In genomic region chr7:28374647-28375046, GRCm38 (mm10) we compare ENCODE assay signal across 8 mouse cellular contexts. TPM values are rescaled to one million over a fixed set of nuclear protein-coding genes. Genes with fewer than 3 reads are reported as not detected.
DNase-seq lines count a peak whose midpoint lies in the region; ATAC-seq and TF ChIP-seq lines count a peak whose summit lies in the region.

No protein-coding gene starts in this region.

- no peak for ATAC-seq in midbrain, embryonic 15.5 days (replicated peaks)
- no peak for ATAC-seq in intestine, postnatal 0 days

- no peak overlapping the region for H3K9ac ChIP-seq in midbrain, embryonic 15.5 days
- H3K9ac ChIP-seq in intestine, postnatal 0 days (ENCODE audit: low read depth, low read length): 0 out of 2 replicates have a peak overlapping the region, but pooled peaks have one; percentile 98

- H3K4me2 ChIP-seq in midbrain, embryonic 15.5 days: no peak overlapping the region
- peak overlapping the region; percentile 89; the same call in 1 of the 2 replicates for H3K4me2 ChIP-seq in intestine, postnatal 0 days (replicated peaks; ENCODE audit: low read depth)

- no peak for DNase-seq in gastrocnemius, adult 2 months
- DNase-seq in gastrocnemius, postnatal 25 days: no peak
- DNase-seq in midbrain, embryonic 10.5 days (ENCODE audit: low spot score): no peak
- DNase-seq in splenic B cell, adult 2 months (ENCODE audit: low read depth, low spot score): peak; percentile 59
- DNase-seq in cerebellum, postnatal 25 days: no peak
- DNase-seq in urinary bladder, postnatal 25 days (ENCODE audit: low spot score): no peak

- peaks cover 17% of the 10 kb centered on the region for H3K27me3 ChIP-seq in midbrain, embryonic 10.5 days (ENCODE audit: low read depth, poor library complexity, severe bottlenecking)
- no peaks in the 10 kb centered on the region for H3K27me3 ChIP-seq in midbrain, embryonic 15.5 days (replicated peaks)
- H3K27me3 ChIP-seq in intestine, postnatal 0 days (replicated peaks; ENCODE audit: control insufficient read depth, insufficient read depth, low read length): no peaks in the 10 kb centered on the region
- no peaks in the 10 kb centered on the region for H3K27me3 ChIP-seq in splenic B cell, adult 2 months (ENCODE audit: control insufficient read depth, insufficient read depth, low read length, poor library complexity, severe bottlenecking)

- H3K4me3 ChIP-seq in gastrocnemius, adult 2 months: peak overlapping the region; percentile 91; the same call in 1 of the 2 replicates
- peak overlapping the region; percentile 54; the same call in 1 of the 2 replicates for H3K4me3 ChIP-seq in midbrain, embryonic 10.5 days
- H3K4me3 ChIP-seq in midbrain, embryonic 15.5 days: no peak overlapping the region
- H3K4me3 ChIP-seq in intestine, postnatal 0 days (ENCODE audit: low read depth, low read length): no peak overlapping the region

- peaks cover 75% of the 10 kb centered on the region for H3K4me1 ChIP-seq in midbrain, embryonic 10.5 days
- peaks cover 59% of the 10 kb centered on the region for H3K4me1 ChIP-seq in midbrain, embryonic 15.5 days
- no peaks in the 10 kb centered on the region for H3K4me1 ChIP-seq in intestine, postnatal 0 days (replicated peaks; ENCODE audit: control insufficient read depth, insufficient read depth, low read length)

- WGBS in midbrain, embryonic 10.5 days: 84% methylated on average over 10 of the region's 10 CpGs
- WGBS in midbrain, embryonic 15.5 days: 82% methylated on average over 10 of the region's 10 CpGs
- WGBS in intestine, postnatal 0 days: 60% methylated on average over 10 of the region's 10 CpGs

- H3K27ac ChIP-seq in gastrocnemius, adult 2 months: peak overlapping the region; percentile 94
- H3K27ac ChIP-seq in midbrain, embryonic 10.5 days (replicated peaks): peak overlapping the region; percentile 90
- no peak overlapping the region for H3K27ac ChIP-seq in midbrain, embryonic 15.5 days
- H3K27ac ChIP-seq in intestine, postnatal 0 days (ENCODE audit: low read depth, low read length): peak overlapping the region; percentile 100

- peaks cover 18% of the 10 kb centered on the region for H3K36me3 ChIP-seq in midbrain, embryonic 10.5 days
- no peaks in the 10 kb centered on the region for H3K36me3 ChIP-seq in midbrain, embryonic 15.5 days (replicated peaks)
- H3K36me3 ChIP-seq in intestine, postnatal 0 days (ENCODE audit: control insufficient read depth, insufficient read depth): peaks cover 18% of the 10 kb centered on the region
- H3K36me3 ChIP-seq in splenic B cell, adult 2 months (ENCODE audit: control insufficient read depth, insufficient read depth, low read length, poor library complexity, severe bottlenecking): peaks cover 19% of the 10 kb centered on the region

- H3K9me3 ChIP-seq in midbrain, embryonic 10.5 days (replicated peaks): no peaks in the 10 kb centered on the region
- no peaks in the 10 kb centered on the region for H3K9me3 ChIP-seq in midbrain, embryonic 15.5 days
- H3K9me3 ChIP-seq in intestine, postnatal 0 days (ENCODE audit: control insufficient read depth): no peaks in the 10 kb centered on the region

- intact Hi-C loops in gastrocnemius, adult 2 months (cut with DNase I): no loop called here

- TF ChIP-seq CTCF in gastrocnemius, adult 2 months (IDR thresholded peaks at IDR 0.05): no peak
- TF ChIP-seq CTCF in intestine, postnatal 0 days (IDR thresholded peaks at IDR 0.05; ENCODE audit: low read depth): no peak

RNA-seq across cellular contexts. Expression of gene Plekhg2, which starts 2.2 kb away (rescaled TPM):
- 1 to 10 TPM; 4.0 to 7.5 TPM for total RNA-seq in gastrocnemius, adult 2 months (2021)
- total RNA-seq in gastrocnemius, postnatal 25 days (2021): 1 to 10 TPM; 4.7 to 7.3 TPM
- 69.7 and 82.9 TPM in 2 replicates for polyA plus RNA-seq in midbrain, embryonic 10.5 days (2016; fragmentation: Nextera tagmentation; extraction: Ambion mirVana)
- 28.8 and 32.5 TPM in 2 replicates for polyA plus RNA-seq in midbrain, embryonic 15.5 days (2015; fragmentation: Nextera tagmentation; extraction: Ambion mirVana)
- 10.6 and 11.9 TPM in 2 replicates for polyA plus RNA-seq in intestine, postnatal 0 days (2015; fragmentation: Nextera tagmentation; extraction: Ambion mirVana)

RNA-seq across cellular contexts. Expression of gene Zfp36, which starts 5.4 kb away (rescaled TPM):
- total RNA-seq in gastrocnemius, adult 2 months (2021): 10 to 100 TPM; 10.0 to 36.7 TPM
- total RNA-seq in gastrocnemius, postnatal 25 days (2021): 1 to 10 TPM; 7.3 to 7.6 TPM
- 4.6 and 5.1 TPM in 2 replicates for polyA plus RNA-seq in midbrain, embryonic 10.5 days (2016; fragmentation: Nextera tagmentation; extraction: Ambion mirVana)
- polyA plus RNA-seq in midbrain, embryonic 15.5 days (2015; fragmentation: Nextera tagmentation; extraction: Ambion mirVana): 3.2 and 3.3 TPM in 2 replicates
- 57.3 and 61.5 TPM in 2 replicates for polyA plus RNA-seq in intestine, postnatal 0 days (2015; fragmentation: Nextera tagmentation; extraction: Ambion mirVana)

RNA-seq across cellular contexts. Expression of gene Med29, which starts 17.9 kb away (rescaled TPM):
- 10 to 100 TPM; 22.1 to 28.3 TPM for total RNA-seq in gastrocnemius, adult 2 months (2021)
- total RNA-seq in gastrocnemius, postnatal 25 days (2021): 10 to 100 TPM; 19.6 to 20.2 TPM
- polyA plus RNA-seq in midbrain, embryonic 10.5 days (2016; fragmentation: Nextera tagmentation; extraction: Ambion mirVana): 58.9 and 61.0 TPM in 2 replicates
- polyA plus RNA-seq in midbrain, embryonic 15.5 days (2015; fragmentation: Nextera tagmentation; extraction: Ambion mirVana): 46.6 and 47.0 TPM in 2 replicates
- 42.7 and 44.2 TPM in 2 replicates for polyA plus RNA-seq in intestine, postnatal 0 days (2015; fragmentation: Nextera tagmentation; extraction: Ambion mirVana)

RNA-seq across cellular contexts. Expression of gene Paf1, which starts 18.1 kb away (rescaled TPM):
- 10 to 100 TPM; 31.0 to 35.0 TPM for total RNA-seq in gastrocnemius, adult 2 months (2021)
- total RNA-seq in gastrocnemius, postnatal 25 days (2021): 10 to 100 TPM; 24.9 to 29.4 TPM
- 89.8 and 90.8 TPM in 2 replicates for polyA plus RNA-seq in midbrain, embryonic 10.5 days (2016; fragmentation: Nextera tagmentation; extraction: Ambion mirVana)
- polyA plus RNA-seq in midbrain, embryonic 15.5 days (2015; fragmentation: Nextera tagmentation; extraction: Ambion mirVana): 92.5 and 110 TPM in 2 replicates
- 54.6 and 60.6 TPM in 2 replicates for polyA plus RNA-seq in intestine, postnatal 0 days (2015; fragmentation: Nextera tagmentation; extraction: Ambion mirVana)

RNA-seq across cellular contexts. Expression of gene Rps16, which starts 24.2 kb away (rescaled TPM):
- total RNA-seq in gastrocnemius, adult 2 months (2021): 100 to 1,000 TPM; 373 to 449 TPM
- total RNA-seq in gastrocnemius, postnatal 25 days (2021): 100 to 1,000 TPM; 361 to 390 TPM
- polyA plus RNA-seq in midbrain, embryonic 10.5 days (2016; fragmentation: Nextera tagmentation; extraction: Ambion mirVana): 726 and 912 TPM in 2 replicates
- polyA plus RNA-seq in midbrain, embryonic 15.5 days (2015; fragmentation: Nextera tagmentation; extraction: Ambion mirVana): 430 and 438 TPM in 2 replicates
- 695 and 702 TPM in 2 replicates for polyA plus RNA-seq in intestine, postnatal 0 days (2015; fragmentation: Nextera tagmentation; extraction: Ambion mirVana)

Comparison
In these comparisons a context has a peak if more than half of its experiments do, and no peak if none do; other contexts are left out.
1. H3K4me3 ChIP-seq: peak in gastrocnemius, adult 2 months (single experiment) and midbrain, embryonic 10.5 days (single experiment); none in midbrain, embryonic 15.5 days (single experiment) and intestine, postnatal 0 days (single experiment).